Mouse (Mus musculus) heart, adult 2 months (tissue): ENCODE results near the gene Btbd9.

Experiments used
- CTCF ChIP-seq: fragments of 200-600 bp; IDR thresholded peaks from 2 replicates; pipeline ENCODE4 v1.8.1; 2022; ENCODE audit warnings: antibody characterized with exemption, mild to moderate bottlenecking, moderate library complexity
- EP300 ChIP-seq: fragments of 200-500 bp; IDR thresholded peaks from 2 replicates; pipeline ENCODE4 v1.6.1; 2011; ENCODE audit warnings: low read depth, low read length, control low read depth; ENCODE audit not compliant: insufficient read depth
- POLR2A ChIP-seq: fragments of 200-500 bp; IDR thresholded peaks from 2 replicates; pipeline ENCODE4 v1.6.1; 2011; ENCODE audit warnings: mild to moderate bottlenecking, low read depth, low read length, control low read depth; ENCODE audit not compliant: insufficient read depth

DNA sequence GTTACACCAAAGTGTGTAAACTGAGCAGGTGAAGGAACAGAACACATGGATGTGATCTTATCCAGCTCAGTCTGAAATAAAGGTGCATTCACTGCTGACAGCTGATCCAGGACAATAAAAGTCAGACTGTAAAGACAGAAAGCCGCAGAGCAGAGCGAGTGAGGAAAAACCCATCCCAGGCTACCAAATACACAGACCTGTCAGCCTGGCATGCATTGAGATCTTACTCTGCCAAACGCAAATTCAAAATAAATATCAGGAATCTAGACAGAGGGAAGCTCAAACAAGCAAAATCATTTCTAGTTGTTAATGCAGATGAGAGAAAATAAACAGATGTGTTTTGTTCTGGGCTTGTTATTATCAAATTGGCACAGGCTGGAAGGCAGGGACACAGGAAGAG is 187.9 kb downstream of the Btbd9 start:
- no peak for TF ChIP-seq POLR2A
- no peak for TF ChIP-seq CTCF
- no peak for TF ChIP-seq EP300
